Mouse (Mus musculus): Measurements from ENCODE around the gene Rbm8a. TPM values are rescaled to one million over a fixed set of nuclear protein-coding genes. Genes with fewer than 3 reads are reported as not detected.
A peak's percentile ranks its signal among the peaks of the same experiment; 100 is the strongest.

Gene Rbm8a
- polyA plus RNA-seq, 1 experiment: 344 TPM

- Histone ChIP-seq H3K27me3 (ENCODE audit: control insufficient read depth, insufficient read depth, low read length, poor library complexity, severe bottlenecking) (no peaks in the 10 kb centered on the region), H3K4me1 (ENCODE audit: control insufficient read depth, insufficient read depth, low read length) (no peaks in the 10 kb centered on the region), H3K36me3 (ENCODE audit: control insufficient read depth, insufficient read depth, low read length, poor library complexity, severe bottlenecking) (no peaks in the 10 kb centered on the region), H3K9me3 (replicated peaks; ENCODE audit: control insufficient read depth, insufficient read depth, low read length, poor library complexity, severe bottlenecking) (no peaks in the 10 kb centered on the region), H3K4me3 (ENCODE audit: low read depth, low read length) (peak overlapping the region; percentile 56), H3K27ac (ENCODE audit: insufficient read depth, low read length) (no peak overlapping the region), H3K9ac (ENCODE audit: low read depth, poor library complexity, severe bottlenecking) (peak overlapping the region; percentile 19)
- no peak for TF ChIP-seq EP300 (IDR thresholded peaks at IDR 0.05; ENCODE audit: insufficient read depth, low read depth, low read length)
- no peak for TF ChIP-seq CTCF (IDR thresholded peaks at IDR 0.05; ENCODE audit: low read depth, low read length)
- TF ChIP-seq POLR2A (IDR thresholded peaks at IDR 0.05; ENCODE audit: insufficient read depth, low read length): no peak
These were observed 32.3 kb upstream of the Rbm8a start for GRCm38 (mm10) chr3:96597435-96597891.

- Histone ChIP-seq H3K27ac (ENCODE audit: insufficient read depth, low read length) (no peak overlapping the region), H3K36me3 (ENCODE audit: control insufficient read depth, insufficient read depth, low read length, poor library complexity, severe bottlenecking) (no peaks in the 10 kb centered on the region), H3K4me3 (ENCODE audit: low read depth, low read length) (peak overlapping the region; percentile 56), H3K27me3 (ENCODE audit: control insufficient read depth, insufficient read depth, low read length, poor library complexity, severe bottlenecking) (no peaks in the 10 kb centered on the region), H3K9me3 (replicated peaks; ENCODE audit: control insufficient read depth, insufficient read depth, low read length, poor library complexity, severe bottlenecking) (no peaks in the 10 kb centered on the region), H3K4me1 (ENCODE audit: control insufficient read depth, insufficient read depth, low read length) (no peaks in the 10 kb centered on the region), H3K9ac (ENCODE audit: low read depth, poor library complexity, severe bottlenecking) (peak overlapping the region; percentile 19)
- no peak for TF ChIP-seq CTCF (IDR thresholded peaks at IDR 0.05; ENCODE audit: low read depth, low read length)
- TF ChIP-seq EP300 (IDR thresholded peaks at IDR 0.05; ENCODE audit: insufficient read depth, low read depth, low read length): no peak
- TF ChIP-seq POLR2A (IDR thresholded peaks at IDR 0.05; ENCODE audit: insufficient read depth, low read length): no peak
These were observed 31.3 kb upstream of the Rbm8a start for GRCm38 (mm10) chr3:96598156-96599068.

GRCm38 (mm10) chr3:96599069-96599393 lies 30.7 kb upstream of the Rbm8a start:
- H3K27me3 ChIP-seq (ENCODE audit: control insufficient read depth, insufficient read depth, low read length, poor library complexity, severe bottlenecking): no peaks in the 10 kb centered on the region

GRCm38 (mm10) chr3:96599411-96599810 lies 30.3 kb upstream of the Rbm8a start:
- TF ChIP-seq POLR2A (IDR thresholded peaks at IDR 0.05; ENCODE audit: insufficient read depth, low read length): no peak
- no peak for TF ChIP-seq EP300 (IDR thresholded peaks at IDR 0.05; ENCODE audit: insufficient read depth, low read depth, low read length)
- TF ChIP-seq CTCF (IDR thresholded peaks at IDR 0.05; ENCODE audit: low read depth, low read length): no peak
- Histone ChIP-seq H3K9ac (ENCODE audit: low read depth, poor library complexity, severe bottlenecking) (no peak overlapping the region), H3K4me3 (ENCODE audit: low read depth, low read length) (no peak overlapping the region), H3K27me3 (ENCODE audit: control insufficient read depth, insufficient read depth, low read length, poor library complexity, severe bottlenecking) (no peaks in the 10 kb centered on the region), H3K27ac (ENCODE audit: insufficient read depth, low read length) (no peak overlapping the region), H3K4me1 (ENCODE audit: control insufficient read depth, insufficient read depth, low read length) (no peaks in the 10 kb centered on the region), H3K36me3 (ENCODE audit: control insufficient read depth, insufficient read depth, low read length, poor library complexity, severe bottlenecking) (no peaks in the 10 kb centered on the region), H3K9me3 (replicated peaks; ENCODE audit: control insufficient read depth, insufficient read depth, low read length, poor library complexity, severe bottlenecking) (no peaks in the 10 kb centered on the region)

More at GRCm38 (mm10) chr3:96599069-96599393, 30.7 kb upstream of the Rbm8a start:
- peak overlapping the region; percentile 56; the same call in 1 of the 2 replicates for H3K4me3 ChIP-seq (ENCODE audit: low read depth, low read length)
- H3K27ac ChIP-seq (ENCODE audit: insufficient read depth, low read length): no peak overlapping the region
- H3K36me3 ChIP-seq (ENCODE audit: control insufficient read depth, insufficient read depth, low read length, poor library complexity, severe bottlenecking): no peaks in the 10 kb centered on the region
- TF ChIP-seq POLR2A (IDR thresholded peaks at IDR 0.05; ENCODE audit: insufficient read depth, low read length) (no peak), EP300 (IDR thresholded peaks at IDR 0.05; ENCODE audit: insufficient read depth, low read depth, low read length) (no peak), CTCF (IDR thresholded peaks at IDR 0.05; ENCODE audit: low read depth, low read length) (no peak)
- no peaks in the 10 kb centered on the region for H3K9me3 ChIP-seq (replicated peaks; ENCODE audit: control insufficient read depth, insufficient read depth, low read length, poor library complexity, severe bottlenecking)
- peak overlapping the region; percentile 19; the same call in 1 of the 2 replicates for H3K9ac ChIP-seq (ENCODE audit: low read depth, poor library complexity, severe bottlenecking)
- no peaks in the 10 kb centered on the region for H3K4me1 ChIP-seq (ENCODE audit: control insufficient read depth, insufficient read depth, low read length)

- Histone ChIP-seq H3K9me3 (replicated peaks; ENCODE audit: control insufficient read depth, insufficient read depth, low read length, poor library complexity, severe bottlenecking) (no peaks in the 10 kb centered on the region), H3K4me3 (ENCODE audit: low read depth, low read length) (peak within 1 kb of the TSS; percentile 59), H3K4me1 (ENCODE audit: control insufficient read depth, insufficient read depth, low read length) (no peaks in the 10 kb centered on the region), H3K27me3 (ENCODE audit: control insufficient read depth, insufficient read depth, low read length, poor library complexity, severe bottlenecking) (no peaks in the 10 kb centered on the region), H3K9ac (ENCODE audit: low read depth, poor library complexity, severe bottlenecking) (0 out of 2 replicates have a peak within 1 kb of the TSS, but pooled peaks have one; percentile 17), H3K27ac (ENCODE audit: insufficient read depth, low read length) (no peak within 1 kb of the TSS), H3K36me3 (ENCODE audit: control insufficient read depth, insufficient read depth, low read length, poor library complexity, severe bottlenecking) (no peaks in the 10 kb centered on the region)
- no peak for TF ChIP-seq CTCF (IDR thresholded peaks at IDR 0.05; ENCODE audit: low read depth, low read length)
- no peak for TF ChIP-seq POLR2A (IDR thresholded peaks at IDR 0.05; ENCODE audit: insufficient read depth, low read length)
- TF ChIP-seq EP300 (IDR thresholded peaks at IDR 0.05; ENCODE audit: insufficient read depth, low read depth, low read length): no peak
These were observed 29.0 kb upstream of the Rbm8a start, which contains the start of gene Lix1l for GRCm38 (mm10) chr3:96600639-96601250. TSS of gene Lix1l (plus strand) at chr3:96601149.
